Mouse (Mus musculus) heart, postnatal 25 days (tissue): ENCODE results near the gene Mrpl24. TPM values are rescaled to one million over a fixed set of nuclear protein-coding genes. Genes with fewer than 3 reads are reported as not detected.

Experiments used
- DNase-seq: peaks from one replicate; pipeline ENCODE4 v3.0.0; 2022; ENCODE audit warnings: low spot score
- intact Hi-C: fragments of 180-260 bp; cut with DNase I; formaldehyde crosslinking; loops from one replicate; pipeline ENCODE4 v1.15.1; 2025
- total RNA-seq, 2 experiments: library from RNA; stranded (reverse); gene quantifications; 2 replicates each; pipeline ENCODE4 v1.2.3; 2021

Mrpl24 gene
- total RNA-seq, 2 experiments from 2014 or later = 68.3 to 70.1 TPM

DNA sequence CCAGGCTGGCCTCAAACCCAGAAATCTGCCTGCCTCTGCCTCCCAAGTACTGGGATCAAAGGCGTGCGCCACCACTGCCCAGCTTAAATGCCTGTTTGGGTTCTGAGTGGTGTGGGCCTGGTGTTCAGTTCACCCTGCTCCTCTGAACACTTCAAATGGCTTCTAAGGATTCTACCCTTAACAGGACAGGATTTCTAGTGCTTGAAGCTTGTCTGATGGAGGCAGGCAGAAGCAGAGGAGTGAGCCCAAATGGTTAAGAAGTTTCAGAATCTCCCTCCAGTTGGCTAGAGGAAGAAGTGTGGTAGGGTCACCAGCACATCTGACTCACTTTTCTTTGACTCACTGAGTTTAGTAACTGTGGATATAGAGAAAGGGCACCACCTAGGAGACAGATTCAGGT, 9.9 kb upstream of the Mrpl24 start:
- intact Hi-C loops = no loop called here
- no peak for DNase-seq

DNA sequence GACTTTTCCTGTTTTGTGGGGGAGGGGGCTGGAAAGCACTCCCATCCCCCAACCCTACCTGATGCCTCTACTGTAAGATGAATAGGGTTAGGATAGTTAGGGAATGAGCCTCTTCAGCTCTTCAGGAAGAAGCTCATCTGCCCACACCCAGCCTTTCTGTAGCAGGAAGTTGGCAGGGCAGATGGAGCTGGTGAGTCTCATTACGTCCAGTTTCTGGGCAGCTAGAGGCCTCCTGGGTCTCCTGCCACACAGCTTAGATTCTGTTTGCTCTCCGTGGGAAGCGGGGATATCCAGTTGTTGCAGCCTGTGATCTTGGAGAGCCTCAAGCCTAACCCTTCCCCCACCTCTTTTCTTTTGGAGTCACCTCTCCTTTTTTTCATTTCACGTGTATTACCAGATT, 9.4 kb upstream of the Mrpl24 start:
- intact Hi-C loops = no loop called here
- DNase-seq = no peak

DNA sequence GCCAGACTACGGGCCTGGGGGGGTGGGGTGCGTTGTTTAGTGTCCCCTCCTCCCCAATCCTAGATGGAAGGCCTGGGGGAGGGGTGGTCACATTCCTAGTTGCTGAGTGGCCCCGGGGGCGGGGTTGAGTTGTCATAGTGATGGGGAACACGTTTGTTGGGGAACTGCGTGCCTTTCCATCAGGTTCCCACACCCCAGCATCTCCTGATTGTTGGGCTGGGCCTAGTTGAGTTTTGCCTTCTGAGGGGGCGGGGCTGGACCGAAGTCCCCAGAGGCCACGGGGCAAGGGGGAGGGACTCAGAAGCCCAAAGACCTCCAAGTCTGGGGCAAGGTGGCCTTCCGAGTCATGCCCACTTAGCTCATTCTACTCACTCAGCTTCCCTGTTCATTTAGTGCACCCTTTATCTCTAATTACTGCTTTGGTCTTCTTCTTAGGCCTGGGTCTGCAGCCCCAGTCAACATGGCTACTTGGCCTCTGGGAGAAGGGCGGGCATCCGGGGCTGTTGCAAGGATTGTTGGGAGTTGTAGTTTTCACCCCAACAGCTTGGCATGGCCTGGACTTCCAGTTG, 8.6 kb upstream of the Mrpl24 start:
- intact Hi-C loops = no loop called here
- DNase-seq = peak; percentile 71

DNA sequence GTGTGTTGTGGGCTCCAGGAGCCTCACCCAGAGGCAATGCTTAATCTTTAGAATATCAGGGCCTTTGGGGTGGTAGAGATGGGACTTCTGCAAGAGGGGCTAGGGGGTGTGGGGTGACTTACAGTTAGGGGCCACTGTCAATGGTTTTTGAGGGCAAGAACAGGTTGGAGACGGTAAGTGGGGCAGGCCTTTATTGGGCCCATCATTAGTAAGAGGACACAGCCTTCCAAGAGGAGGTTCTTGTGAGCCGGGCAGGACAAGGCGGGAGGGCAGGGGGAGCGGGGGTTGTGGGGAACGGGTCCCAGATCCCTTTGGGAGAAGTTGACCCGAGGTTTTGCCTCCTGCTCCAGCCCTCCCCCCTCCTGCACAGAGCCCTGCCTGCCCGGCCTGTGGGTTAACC, 5.8 kb upstream of the Mrpl24 start:
- intact Hi-C loops = no loop called here
- DNase-seq = no peak

DNA sequence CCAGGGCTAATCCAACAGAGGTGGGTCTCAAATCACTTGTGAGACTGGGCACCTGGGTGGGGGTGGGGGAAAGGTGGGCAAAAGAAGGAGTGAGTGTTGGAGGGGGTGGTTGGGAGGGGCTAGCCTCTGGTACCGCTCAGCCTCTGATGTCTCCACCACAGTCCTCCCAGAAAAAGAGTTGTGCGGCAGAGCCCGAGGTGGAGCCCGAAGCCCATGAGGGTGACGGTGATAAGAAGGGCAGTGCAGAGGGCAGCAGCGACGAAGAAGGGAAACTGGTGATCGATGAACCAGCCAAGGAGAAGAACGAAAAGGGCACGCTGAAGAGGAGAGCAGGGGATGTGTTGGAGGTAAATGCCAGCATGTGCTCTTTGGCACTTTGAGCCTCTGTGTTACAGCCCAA, 5.4 kb upstream of the Mrpl24 start:
- intact Hi-C loops = no loop called here
- no peak for DNase-seq

DNA sequence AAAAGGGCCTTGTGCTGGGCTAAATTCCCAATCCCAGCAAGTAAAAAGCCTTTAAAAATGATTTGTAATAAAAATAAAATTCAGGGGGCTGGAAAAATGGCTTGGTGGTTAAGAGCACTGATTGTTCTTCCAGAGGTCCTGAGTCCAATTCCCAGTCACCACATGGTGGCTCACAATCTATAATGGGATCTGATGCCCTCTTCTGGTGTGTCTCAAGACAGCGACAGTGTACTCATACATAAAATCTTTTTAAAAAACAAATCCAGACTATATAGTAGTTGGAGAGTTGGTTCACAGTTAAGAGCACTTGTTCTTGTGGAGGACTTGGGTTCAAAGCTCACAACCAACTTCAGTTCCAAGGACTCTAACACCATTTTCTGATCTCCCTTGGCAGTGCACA, 2.3 kb upstream of the Mrpl24 start:
- DNase-seq = no peak
- intact Hi-C loops = no loop called here

DNA sequence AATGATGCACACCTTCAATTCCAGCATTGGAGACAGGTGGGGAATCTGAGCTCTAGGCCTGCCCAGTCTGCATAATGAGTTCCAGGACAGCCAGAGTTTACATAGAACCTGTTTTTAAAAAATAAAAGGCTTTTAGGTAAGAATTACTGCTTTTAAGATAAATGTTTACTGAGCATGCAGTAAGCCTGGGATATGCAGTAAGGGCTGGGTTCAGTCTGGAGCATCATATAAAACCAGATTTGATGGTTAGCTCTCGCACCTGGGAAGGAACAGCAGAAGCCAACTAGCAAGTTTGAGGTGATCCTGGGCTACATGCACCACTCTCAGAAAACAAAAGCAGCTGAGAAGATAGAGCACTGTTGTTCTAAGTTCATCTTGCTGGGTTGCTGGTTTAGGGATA, 755 bp upstream of the Mrpl24 start:
- intact Hi-C loops = loop anchor here (1.0 kb wide), 1 partner anchor 32 kb away; no protein-coding TSS in a partner anchor
- DNase-seq = no peak

DNA sequence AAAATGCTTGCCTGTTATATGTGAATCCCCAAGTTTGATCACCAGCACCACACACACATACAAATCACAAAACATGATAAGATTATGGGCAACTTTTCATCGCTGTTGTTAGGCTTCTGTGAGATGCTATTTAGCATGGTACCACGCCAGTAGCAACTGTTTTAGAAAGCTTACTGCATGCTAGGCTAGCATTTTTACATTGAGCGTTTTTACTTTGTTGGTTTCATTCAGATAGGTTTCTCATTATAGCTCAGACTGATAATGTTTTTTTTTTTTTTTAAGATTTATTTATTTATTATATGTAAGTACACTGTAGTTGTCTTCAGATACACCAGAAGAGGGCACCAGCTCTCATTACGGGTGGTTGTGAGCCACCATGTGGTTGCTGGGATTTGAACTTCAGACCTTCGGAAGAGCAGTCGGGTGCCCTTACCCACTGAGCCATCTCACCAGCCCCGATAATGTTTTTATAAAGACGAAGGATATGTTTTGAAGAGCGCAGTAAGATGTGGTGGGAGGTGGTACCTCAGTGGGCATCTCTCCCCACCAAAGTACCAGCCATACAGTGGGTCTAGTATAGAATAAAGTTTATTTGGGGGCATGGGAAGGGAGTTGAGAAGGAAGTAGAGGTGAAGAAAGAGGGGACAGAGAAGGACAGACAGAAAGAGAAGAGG, 1.1 kb downstream of the Mrpl24 start:
- intact Hi-C loops = no loop called here
- DNase-seq = no peak

DNA sequence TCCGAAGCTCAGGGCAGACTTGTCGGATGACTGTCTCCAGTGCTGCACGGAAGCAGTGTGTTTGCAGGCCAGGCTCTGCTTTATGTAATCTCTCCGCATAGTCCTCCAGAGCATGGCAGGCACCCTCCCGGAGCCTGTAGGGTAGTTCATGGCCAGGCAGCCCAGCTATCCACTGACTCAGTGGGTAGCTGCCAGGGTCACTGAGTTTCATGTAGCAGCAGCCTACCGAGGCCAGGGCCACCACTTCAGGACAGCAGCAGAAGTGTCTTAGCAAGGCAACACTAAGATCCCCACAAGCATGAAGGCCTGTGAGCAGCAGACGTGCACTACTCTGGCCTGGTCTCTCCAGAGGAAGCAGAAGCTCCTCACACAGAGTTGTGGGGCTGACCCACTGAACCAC, 5.7 kb downstream of the Mrpl24 start:
- intact Hi-C loops = no loop called here
- DNase-seq = no peak

DNA sequence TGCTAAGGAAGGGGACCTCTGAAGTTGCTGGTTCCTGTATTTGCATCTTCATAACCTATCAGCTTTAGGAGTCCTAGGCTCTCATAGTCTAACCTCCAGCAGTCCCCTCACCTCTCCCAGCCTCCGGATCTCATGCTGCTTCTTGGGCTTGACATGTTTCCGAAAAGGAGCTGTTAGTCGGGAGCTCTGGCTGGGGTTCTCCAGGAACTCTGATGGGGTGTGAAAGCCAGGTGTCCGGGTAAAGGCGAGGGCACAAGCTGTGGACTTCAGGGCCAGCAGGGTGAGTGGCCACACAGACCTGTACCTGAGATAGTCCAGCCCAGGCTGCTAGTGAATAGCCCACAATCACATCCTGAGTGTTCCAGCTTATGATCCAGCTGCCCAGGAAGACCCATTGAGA, 8.1 kb downstream of the Mrpl24 start:
- no peak for DNase-seq
- intact Hi-C loops = no loop called here

DNA sequence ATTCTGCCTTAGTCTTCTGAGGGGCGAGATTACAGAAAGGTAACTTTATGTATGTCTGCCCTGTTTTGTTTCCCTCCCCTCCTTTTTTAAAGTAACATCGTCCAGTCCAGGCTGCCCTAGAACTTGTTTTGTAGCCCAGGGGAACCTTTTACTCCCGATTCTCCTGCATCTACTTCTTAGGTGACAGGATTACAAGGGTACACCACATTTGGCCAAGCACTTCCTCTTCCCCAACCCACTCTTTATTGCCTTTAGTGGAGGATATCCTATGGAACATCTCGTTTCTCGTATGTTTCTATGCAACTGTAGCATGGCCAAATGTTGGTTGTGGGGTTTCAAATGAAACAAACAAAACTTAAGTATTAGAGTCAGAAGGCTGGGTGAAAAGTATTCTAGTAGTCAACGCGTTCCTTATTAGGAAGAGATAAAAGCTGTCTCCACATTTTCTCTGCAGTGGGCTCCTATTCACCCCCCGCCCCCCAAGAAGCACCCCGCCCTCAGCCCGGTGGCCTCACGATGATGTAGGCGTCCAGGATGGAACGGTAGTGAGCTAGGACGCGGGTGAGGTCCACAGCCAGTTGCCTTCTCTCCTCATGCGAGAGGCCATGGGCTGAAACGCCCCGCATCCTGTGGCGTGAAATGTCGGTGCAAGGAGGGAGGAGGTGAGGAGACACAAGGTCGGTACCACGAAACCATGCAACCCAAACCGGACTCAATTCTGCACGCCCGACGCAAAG, 10.2 kb downstream of the Mrpl24 start:
- intact Hi-C loops = no loop called here
- DNase-seq = no peak

DNA sequence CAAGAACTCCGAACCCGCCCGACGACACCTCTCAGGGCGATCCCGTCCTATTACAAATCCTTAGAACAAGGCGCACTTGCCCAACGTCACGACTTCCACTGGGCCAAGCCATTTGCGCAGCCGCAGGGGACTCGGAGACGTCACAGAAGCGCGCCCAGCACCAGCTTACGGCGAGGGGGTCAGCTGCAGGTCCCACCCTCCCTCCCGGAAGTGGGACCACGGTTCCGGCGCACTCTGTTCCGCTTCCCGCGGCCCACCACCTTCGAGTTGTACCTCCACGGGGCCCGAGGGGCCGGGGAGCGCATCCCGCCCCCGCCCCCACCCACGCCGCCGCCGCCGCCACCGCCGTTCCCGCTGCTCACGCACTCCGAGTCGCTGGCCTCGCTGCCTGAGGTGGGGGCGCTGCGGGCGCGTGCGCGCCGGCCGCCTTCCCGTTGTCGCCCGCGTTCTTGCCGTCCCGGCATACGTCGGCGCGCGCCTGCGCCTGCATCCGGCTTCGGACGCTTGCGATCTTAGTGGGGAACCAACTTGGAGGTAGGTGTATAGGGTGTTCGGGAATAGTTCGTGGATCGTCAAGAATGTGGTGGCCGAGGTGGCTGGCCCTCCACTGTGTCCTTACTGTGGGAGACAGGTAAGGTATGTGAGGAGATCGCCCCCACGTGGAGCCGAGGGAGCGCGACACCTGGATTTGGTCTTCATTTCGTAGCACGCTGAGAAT, 10.9 kb downstream of the Mrpl24 start, which contains the start of the genes Isg20l2 and Rrnad1:
TSS of gene Isg20l2 (plus strand) at position 237 of the 718 bp plus-strand sequence.
TSS of gene Rrnad1 (minus strand) at position 640 of the 718 bp plus-strand sequence.
- DNase-seq = peak; percentile 94
- intact Hi-C loops = no loop called here

DNA sequence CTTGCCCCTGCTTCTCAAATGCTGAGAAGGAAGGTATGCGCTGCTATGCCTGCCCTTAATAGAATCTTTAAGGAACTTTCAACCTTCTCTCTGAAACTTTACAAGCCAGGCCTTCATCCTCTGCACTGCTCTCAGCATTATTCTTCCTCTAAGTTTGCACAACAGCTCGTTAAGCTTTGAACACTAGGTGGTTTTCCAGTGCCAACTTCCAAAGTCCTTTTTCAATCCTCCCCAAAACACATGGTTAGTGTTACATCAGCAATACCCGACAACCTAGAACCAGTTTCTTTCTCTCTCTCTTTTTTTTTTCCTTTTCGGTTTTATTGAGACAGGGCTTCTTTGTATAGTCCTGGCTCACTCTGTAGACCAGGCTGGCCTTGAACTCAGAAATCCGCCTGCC, 14.7 kb downstream of the Mrpl24 start:
- DNase-seq = no peak
- intact Hi-C loops = no loop called here

DNA sequence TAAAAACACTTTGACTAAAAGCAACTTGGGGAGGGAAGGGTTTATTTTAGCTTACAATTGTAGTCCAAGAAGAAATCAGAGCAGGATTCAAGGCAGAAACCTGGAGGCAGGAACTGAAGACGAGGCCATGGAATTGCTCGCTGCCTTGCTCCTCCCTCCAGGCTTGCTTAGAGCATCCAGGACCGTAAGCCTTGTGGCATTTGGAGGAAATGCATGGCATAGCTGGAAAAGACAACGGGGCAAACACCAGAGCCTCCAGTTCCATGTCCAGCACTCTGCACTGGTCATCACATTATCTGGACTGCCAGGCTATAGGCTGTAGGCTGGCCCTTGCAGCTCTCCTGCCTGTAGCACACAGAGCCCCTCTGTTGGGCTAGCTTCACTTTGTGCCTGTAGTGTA, 15.2 kb downstream of the Mrpl24 start:
- intact Hi-C loops = no loop called here
- DNase-seq = no peak

DNA sequence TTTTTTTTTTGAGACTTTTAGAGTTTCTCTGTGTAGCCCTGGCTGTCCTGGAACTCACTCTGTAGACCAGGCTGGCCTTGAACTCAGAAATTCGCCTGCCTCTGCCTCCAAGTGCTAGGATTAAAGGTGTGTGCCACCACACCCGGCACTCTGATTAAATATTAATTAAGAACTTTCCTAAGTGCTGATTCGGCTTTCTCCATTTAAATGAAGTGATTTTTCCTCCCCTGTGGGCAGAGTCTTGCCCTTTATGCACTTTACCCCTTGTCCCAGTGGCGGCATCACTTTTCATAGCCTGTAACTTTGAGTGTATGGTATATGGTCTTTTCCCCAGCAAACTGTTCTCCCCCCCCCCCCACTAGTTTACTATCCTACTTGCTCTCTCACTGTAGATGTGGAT, 15.9 kb downstream of the Mrpl24 start:
- DNase-seq = no peak

DNA sequence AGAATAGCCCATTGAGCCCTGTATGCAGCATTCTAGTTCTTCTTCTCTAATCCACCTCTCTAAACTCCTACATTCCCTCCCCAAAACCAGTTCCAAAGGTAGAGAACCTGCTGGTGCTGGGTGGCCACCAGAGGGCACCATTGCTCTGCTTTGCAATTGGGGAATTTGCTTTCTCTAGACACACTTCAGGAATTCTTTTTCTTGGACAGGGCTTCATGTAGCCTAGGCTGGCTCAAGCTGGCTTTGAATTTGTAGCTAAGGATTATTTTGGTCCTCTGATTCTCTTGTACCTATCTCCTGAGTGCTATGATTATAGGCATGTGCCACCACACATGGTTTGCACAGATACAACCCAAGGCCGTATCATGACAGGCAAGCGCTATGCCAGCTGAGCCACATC, 16.5 kb downstream of the Mrpl24 start:
- peak; percentile 37 for DNase-seq
- intact Hi-C loops = loop anchor here (1.0 kb wide), 3 partner anchors 26 to 136 kb away; no protein-coding TSS in a partner anchor

More for the DNA sequence above, 15.9 kb downstream of the Mrpl24 start:
- intact Hi-C loops = loop anchor here (1.0 kb wide), 3 partner anchors 26 to 136 kb away; no protein-coding TSS in a partner anchor

DNA sequence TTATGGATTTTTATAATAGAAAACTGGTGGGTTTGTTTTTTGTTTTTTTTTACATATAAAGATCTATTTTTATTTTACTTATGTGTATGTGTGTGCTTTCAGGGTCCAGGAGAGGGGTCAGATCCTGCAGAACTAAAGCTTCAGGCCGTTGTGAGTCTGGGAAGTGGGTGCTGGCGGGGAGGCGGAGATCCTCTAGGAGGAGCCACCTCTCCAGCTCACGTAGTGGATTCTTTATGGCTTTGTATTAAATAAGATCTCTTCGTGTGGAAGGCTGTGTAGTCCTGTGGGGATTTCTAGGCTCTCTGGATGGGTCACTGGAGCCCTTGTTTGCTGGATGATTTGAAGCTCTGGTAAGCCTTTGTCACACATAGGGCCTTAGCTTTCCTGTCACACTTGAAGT, 21.3 kb downstream of the Mrpl24 start:
- DNase-seq = no peak
- intact Hi-C loops = no loop called here

DNA sequence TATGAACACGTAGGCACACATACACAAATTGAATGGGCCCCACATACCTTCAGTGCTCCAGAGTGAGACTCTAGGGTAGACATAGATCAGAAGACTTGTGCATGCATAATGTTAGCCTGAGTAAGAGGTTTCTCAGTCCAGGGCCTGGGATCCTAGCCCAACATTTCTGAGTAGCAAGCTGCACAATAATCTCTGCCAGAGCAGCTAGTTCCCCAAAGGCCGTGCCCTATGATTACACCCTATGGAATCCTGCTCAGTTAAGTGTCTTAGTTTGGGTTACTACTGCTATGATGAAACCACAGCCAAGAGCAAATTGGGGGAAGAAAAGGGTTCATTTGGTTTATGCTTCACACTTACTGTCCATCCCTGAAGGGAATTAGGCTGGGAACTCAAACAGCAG, 23.2 kb downstream of the Mrpl24 start:
- intact Hi-C loops = no loop called here
- no peak for DNase-seq

DNA sequence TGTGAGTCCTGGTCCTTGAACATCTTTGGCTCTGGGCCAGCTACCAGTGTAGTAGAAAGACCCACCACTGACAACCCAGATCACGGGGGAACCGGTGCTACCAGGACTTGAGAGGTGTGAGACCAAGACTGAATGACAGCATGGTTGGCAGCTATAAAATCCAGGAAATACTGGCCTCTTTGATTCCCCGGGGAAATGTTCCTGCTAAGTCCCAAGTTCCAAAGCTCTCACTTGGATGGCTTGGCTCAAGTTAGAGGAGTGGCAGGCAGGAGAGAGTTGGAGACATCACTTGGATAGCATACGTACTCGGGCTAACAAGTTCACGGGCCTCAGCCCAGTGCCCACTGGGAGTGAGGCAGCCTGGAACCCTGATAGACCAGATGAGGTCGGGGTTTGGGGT, 24.3 kb downstream of the Mrpl24 start:
- intact Hi-C loops = no loop called here
- no peak for DNase-seq

DNA sequence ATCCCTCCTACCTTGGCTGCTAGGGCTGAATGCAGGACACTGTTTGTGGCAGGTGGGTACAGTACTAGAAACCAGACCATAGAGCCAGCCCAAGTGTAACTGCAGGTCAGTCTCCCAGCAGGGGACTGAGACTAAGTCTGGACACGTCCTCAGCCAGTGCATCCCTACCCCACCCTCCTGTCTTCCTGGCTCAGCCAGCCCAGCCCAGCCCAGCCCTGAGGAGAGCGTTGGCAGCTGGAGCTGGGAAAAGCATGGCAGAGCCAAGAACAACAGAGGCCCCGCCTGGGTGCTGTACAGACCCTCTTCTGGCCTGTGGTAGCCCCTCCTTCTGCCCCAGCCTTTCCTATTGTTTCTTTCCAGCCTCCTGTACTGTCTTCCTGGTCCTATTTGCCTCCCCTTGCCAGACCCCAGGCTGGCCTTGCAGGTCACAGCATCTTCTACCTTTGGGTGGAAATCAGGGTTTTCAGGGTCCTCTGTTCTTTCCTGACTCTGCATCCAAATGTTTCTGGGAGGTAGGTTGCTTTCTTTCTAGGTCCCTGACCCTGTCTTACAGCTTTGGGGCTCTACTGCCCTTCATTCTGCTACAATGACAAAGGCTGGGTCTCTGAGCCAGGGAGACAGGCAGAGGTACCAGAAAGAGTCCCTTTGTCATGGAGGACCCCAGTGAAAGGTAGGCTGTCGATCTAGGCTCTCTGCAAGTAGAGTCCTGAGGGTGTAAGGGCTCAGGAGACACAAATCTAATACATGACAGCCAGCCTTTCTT, 25.7 kb downstream of the Mrpl24 start:
- peak; percentile 36 for DNase-seq
- intact Hi-C loops = no loop called here
